Mouse (Mus musculus): ENCODE results near the gene Clpx.

DNA sequence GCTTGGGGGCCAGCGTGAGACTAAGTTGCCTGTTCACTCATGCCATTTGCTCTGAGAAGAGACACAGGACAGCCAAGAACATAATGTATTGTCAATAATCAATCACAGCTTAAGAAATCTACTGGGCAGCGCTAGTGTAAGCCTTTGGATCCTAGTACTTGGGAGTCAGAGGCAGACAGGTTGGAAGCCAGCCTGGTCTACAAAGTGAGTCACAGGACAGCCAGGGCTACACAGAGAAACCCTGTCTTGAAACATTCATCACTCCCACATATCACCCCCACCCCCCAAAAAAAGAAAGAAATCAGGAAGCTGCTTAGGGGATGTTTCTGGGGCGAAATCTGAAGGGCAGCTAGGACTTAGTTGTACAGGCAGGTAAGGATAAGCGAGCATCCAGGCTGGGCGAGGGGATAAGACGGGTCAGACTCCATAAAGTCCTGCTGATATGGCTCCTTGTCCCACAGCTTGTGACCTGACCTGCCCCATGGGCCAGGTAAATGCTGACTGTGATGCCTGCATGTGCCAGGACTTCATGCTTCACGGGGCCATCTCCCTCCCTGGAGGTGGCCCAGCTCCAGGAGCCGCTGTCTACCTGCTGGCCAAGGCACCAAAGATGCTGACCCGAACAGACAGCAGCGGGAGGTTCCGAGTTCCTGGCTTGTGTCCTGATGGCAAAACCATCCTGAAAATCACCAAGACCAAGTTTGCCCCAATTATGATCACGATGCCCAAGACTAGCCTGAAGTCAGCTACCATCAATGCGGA is 20.8 kb upstream of the Clpx start:
- no peak for TF ChIP-seq ZKSCAN1 (IDR thresholded peaks at IDR 0.05; ENCODE audit: borderline replicate concordance, low read depth, low read length)
- no peak for TF ChIP-seq POLR2A (IDR thresholded peaks at IDR 0.05; ENCODE audit: low read depth, low read length)
- TF ChIP-seq HCFC1 (IDR thresholded peaks at IDR 0.05; ENCODE audit: low read depth, low read length), result no peak
- TF ChIP-seq CTCF (conservative IDR thresholded peaks at IDR 0.05 in 1 of 2, IDR thresholded peaks at IDR 0.05 in 1 of 2; ENCODE audit: low read depth in 2 of 2, low read length in 2 of 2), result no peak
- no peak for TF ChIP-seq MAX (IDR thresholded peaks at IDR 0.05; ENCODE audit: low read length)
- no peak for TF ChIP-seq MAFK (IDR thresholded peaks at IDR 0.05; ENCODE audit: insufficient replicate concordance, low read length)
- TF ChIP-seq TCF12 (IDR thresholded peaks at IDR 0.05; ENCODE audit: low read depth, low read length), result no peak
- no peak for TF ChIP-seq IRF4 (IDR thresholded peaks at IDR 0.05; ENCODE audit: low read depth, low read length)
- TF ChIP-seq USF1 (IDR thresholded peaks at IDR 0.05; ENCODE audit: low read depth, low read length), result no peak
- TF ChIP-seq JUND (conservative IDR thresholded peaks at IDR 0.05; ENCODE audit: low read depth, low read length), result no peak
- no peak for TF ChIP-seq EP300 (IDR thresholded peaks at IDR 0.05; ENCODE audit: low read length)

Measured in CH12.LX (cell line).